Mouse (Mus musculus) forelimb bud, embryonic 11.5 days (tissue): ENCODE measurements at regions not wholly inside any gene's neighbourhood (a gene's known extent, or its start where the extent isn't known, plus 50 kb on each side); places are given as distances from the start of the nearest gene placed in this dataset.

Source experiments
- DNase-seq: peaks from one replicate; pipeline ENCODE4 v3.0.0-alpha.2; 2012; ENCODE audit warnings: low read depth, low spot score

DNA sequence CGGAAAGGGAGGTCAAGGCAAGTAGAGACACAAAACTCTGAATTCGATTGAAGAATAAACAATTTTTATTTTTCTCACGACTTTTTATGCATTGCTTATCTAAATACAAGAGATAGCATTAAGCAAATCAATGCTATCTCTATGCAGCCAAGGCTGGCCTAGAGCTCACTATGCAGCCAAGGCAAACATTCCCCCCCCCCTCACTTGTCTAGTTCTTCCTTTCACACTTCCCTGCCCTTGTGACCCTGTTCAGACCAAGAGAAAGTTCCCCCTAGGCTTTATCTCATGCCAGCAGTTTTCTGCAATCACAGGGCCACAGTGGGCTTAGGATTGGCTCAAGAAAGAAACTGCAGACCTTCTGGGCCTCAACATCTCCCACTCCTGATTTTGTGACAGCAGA, 417.9 kb upstream of the Rag2 start:
- no peak for DNase-seq

DNA sequence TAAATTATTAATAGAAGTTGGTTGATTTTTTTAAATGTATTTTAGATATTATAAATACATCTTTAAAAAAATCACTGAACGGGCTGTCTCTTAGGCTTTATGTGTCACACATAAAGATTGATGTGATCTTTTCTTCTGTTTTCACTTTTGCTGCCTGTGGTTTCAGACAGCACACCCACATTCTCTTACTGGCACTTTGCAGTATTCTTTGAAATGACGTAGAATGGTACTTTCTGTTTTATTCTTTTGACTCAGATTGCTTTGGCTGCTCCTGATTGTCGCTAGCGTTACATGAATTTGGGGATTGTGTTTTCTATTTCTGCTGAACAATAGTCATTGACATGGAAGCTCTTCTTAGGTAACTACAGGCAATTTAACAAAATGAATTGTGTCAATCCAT, 415.4 kb upstream of the Rag2 start:
- no peak for DNase-seq

DNA sequence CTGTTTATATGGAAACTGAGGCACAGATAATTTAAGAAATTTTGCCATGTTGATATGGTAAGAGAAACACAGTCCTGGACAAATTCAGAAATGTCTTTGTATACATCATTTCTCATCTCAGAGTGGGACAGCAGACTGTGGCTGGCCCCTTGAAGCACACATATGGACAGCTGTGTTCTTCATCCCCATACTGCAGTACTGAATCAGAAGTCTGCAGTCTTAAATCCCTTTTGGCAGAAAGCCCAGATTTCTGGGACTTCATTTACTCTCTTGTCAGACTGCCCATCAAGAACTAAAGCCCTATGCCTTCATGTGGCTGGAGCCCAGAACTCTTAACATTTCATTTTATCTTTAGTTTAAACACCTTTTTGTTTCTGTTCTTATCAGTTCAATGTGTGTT, 403.8 kb upstream of the Rag2 start:
- DNase-seq = no peak

DNA sequence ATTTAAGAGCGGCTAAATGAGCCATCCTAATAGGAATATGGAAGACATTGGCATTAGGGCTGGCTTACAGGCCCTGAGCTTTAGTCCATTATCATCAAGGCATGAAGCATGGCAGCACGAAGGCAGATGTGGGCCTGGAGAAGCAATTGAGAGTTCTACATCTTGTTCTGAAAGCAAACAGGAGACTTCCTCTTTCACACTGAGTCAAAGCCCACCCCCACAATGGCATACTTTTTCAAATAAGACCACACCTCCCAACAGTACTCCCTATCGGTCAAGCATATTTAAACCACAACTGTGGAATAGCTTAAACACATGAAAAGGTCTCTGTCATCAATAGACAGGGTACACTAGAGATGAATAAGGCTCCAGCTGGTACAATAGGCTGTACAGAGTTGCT, 381.5 kb upstream of the Rag2 start:
- no peak for DNase-seq

DNA sequence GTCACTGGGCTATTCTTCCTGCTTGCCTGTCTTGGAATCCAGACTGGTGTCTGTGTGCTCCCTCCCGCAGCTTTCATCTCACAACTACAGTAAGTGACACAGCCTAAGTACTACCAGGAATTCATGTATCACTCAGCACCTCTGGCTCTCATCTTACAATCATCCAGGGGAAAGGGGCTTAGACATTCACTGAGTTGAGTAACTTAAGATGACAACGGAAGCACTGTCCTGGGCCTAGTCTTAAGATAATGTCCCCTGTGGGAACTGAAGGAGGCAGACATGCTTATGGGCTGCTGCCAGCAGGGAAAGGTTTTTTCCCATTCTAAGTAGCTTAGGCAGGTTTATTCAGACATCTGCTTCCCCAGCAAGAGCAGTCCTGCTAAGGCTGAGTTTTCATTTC, 377.4 kb upstream of the Rag2 start:
- no peak for DNase-seq

DNA sequence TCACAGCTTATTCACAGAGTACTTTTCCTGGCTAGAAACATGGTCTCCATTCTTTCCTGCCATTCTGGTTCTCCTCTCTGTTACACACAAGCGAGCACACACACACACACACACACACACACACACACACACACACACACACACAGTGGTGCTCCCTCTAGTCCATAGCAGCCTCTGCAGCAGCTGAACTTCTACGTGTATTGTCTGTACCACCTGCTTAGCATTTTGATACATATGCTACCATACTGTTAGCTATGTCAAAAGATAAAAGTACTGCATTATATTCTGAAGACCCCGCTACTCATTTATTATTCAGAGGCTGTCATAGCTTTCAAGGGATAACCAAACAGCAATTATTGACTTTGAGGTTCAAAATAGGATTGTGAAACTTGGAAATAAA, 372.3 kb upstream of the Rag2 start:
- DNase-seq = no peak

DNA sequence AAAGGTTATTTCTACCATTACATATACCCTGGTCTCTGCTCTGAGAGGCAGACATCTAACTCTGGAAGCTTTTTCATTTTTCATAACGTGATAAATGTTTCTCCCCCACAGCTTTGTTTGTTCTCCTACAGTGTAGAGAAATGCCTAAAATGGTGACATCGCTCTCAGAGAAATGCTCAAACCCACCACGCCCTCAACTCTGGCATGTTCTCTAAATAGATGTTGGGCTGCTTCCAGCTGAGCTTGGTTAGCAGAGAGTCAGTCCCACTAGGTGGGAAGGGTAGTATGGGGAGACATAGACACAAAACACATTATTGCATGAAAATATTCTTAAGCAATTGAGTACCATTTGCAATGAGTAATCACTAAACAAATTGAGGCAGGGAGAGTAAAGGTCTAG, 368.1 kb upstream of the Rag2 start:
- DNase-seq = no peak

DNA sequence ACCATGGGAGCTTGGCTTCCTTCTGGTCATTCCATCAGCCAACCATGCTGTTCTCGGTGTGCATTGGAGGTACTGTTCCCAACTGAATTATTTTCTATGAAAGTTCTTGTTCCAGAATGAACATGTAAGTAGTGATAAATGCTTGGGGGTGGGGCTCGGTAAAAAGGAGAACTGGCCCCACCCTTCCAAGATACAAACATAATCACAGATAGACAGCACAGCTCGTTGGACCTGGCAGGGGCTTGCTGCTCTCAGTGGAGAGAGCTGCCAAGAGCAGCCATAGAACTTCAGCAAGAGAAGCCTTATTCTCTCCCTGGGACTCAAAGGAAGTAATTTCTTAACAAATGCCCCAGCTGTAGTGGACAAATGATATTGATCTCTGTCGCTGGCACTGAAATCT, 360.6 kb upstream of the Rag2 start:
- DNase-seq = no peak

DNA sequence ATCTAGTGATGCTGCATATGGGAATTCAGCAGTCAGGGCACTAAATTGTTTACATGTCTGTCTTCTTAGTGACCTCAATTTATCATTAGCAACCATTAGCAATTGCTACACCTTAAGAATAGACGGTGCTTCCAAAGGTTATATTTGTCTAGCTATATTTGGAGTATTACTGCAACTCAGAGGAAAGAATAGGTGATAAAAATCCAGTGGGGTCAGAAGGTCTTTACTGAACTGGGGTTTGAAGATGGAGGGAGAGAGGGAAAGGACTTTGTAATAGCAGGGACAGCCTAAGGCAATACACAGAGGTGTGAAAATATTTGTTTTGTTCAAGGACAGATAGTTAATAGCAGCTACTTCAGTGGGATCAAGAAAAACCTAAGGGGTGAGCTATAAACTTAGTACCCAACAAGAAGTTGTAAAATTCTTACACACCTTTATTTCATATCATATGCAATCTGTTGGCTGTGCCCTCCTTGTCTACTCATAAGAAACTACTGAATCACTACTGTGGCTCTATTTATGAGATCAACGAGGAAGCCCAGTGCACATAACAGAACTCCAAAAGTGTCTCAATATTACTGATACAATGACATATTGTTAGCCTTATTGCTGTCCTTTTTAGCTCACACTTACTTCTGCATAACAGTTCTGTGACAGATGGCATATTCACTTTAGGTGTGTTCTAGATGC, 357.7 kb upstream of the Rag2 start:
- DNase-seq = no peak

DNA sequence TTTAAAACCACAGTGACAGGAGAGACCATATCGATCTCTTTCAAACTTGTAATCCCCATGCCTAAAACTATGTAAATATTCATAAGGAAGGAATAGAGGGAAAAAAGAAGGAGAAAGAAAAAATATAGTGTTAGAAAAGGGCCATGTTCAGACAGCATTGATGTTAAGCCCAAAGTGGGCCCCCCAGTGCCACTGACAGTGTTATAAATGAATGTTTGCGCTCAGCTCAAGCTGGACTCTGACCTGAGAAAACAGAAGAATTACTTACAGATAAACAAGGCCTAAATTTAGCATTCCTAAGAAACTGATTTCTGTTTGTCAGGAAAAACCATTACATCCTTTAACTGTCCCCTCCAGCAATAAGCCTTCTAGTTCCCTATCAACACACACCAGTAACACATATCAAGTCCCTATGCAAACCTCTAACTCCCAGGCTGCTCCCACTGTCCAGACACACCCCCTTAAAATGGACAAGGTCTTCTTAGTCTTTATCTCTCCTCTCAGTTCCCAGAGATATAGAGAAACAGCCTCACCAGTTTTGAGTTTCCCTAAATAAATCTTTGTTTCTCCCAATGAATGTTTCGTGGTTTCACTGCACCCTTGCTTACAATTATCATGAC, 350.4 kb upstream of the Rag2 start:
- DNase-seq = no peak

DNA sequence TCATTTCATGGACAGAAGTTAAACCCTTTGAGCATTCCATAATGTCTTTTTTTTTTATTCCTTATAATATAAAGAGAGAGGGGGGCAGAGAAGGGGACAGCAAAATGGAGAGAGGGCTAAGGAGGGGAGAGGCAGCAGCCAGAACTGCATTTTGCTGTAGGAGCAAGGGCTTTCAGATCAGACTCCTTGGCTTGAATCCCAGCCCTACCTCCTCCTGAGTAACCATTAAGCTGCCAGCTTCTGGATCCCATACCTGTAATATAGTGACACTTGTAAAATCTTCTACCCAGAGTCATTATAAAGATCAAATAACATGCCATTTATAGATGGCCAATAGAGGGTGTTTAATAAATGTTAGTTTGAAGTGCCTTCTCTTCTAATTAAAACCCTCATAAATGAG, 339.6 kb upstream of the Rag2 start:
- no peak for DNase-seq

DNA sequence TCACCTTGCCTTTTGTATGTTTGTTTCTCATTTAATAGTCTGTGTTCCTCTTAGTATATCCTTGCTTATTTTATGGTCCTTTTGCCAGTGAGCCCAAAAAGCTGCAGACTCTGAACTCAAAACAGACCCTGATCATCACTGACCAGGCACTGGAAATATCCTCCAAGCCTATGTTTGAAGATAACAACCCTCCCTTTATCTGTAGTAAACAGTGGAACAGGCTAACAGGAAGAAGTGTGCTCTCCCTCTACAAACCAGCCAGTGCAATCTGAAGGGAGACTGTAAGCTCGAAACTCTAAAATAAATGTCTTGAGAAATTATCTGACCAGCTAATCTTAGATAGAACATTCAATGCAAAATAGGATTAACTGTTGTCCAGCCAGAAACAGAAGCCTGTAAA, 336.4 kb upstream of the Rag2 start:
- DNase-seq = no peak

DNA sequence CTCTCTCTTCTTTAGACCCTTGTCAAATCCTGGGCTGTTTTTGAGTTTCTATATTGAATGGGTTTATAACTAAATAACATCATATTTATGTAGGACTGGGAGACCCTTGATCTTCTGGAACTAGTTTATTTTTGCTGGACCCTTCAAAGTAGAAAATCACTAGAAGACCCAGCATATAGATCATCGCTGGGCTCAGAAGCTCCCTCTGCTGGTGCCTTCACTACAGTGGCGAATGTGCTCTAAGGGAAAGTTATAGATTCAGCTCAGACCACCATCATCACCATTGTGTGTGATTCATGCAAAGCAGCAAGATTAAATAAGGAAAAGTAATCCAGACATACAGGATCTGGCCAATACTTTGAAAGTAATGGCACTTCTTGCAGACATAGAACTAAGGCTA, 335.4 kb upstream of the Rag2 start:
- peak; percentile 9 for DNase-seq

DNA sequence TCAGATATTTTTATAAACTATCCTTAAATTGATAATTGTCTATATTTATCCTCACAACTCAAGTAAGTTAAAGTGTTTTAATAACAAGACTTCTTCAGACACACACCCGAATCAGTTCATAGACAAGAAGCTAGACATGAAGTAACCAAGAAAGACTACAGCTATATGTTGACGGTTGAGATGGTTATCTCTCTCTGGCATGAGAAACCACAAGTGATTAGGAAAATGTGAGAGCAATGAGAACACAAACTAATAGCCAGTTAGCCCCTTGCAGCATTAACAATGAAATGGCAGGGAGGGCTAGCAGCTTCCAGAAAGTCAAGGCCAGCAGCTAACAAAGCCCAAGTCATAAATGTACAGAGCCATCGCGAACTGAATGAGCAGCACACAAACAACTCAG, 333.8 kb upstream of the Rag2 start:
- DNase-seq = no peak

DNA sequence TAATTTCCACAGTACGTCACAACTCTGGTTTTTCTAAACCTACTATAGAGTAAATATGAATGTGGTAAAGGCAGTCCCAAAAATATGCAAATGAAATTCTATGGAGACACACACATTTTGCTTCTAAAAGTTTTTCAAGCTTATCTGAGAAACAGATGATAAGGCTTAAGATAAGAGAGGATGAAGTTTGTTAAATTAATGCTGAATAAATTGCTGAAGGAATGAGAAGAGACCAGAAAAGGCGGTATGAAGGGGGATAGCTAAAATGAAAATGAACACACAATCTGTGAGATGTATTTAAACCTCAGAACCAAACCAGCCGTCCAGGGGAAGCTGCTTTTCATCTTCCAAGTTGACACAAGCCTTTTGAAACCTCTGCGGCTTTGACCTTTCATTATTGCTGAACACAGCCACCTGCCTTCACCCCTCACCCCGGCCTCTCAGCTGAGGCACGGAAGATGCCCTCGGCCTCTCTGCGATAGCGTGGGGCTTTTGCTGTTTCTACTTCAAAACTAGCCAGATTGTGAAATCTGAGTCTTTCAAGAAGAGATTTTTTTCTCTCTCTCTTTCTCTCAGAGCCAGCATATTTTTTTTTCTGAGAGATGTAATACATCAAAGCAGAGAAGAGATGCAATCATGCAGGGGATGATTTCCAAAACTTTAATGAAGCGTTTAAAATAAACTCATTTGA, 328.7 kb upstream of the Rag2 start:
- DNase-seq = no peak

DNA sequence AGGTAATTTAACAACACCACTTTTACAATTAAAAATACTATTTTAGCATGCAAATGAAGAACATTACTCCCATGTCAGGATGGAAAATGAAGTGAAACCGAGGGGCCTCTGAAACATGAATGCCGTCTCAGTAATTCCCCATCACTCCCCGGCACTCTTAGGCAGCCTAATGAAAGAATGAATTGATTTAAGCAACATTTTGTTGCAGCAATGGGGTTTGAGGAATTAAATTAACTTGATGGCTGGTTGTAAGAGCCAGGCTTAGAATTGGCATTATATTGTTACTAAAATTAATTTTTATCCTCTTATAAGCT, 328.2 kb upstream of the Rag2 start:
- DNase-seq = no peak

DNA sequence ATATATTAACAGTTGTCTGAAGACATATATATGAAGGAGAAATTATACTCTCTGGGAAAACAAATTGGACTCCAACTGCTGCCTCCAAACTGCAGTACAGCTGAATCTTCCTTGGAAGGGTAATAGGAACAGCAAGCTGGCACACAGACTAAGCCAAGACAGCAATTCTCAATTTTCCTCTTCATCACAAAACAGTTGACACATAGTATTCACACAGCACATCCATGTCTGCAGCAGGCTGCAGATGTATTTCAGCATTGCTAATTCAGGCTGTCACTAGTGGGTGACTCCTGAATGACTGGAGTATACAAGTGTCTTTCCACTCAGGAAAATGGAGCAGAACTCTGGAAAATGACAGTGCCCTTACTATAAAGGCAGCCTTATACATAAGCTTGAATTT, 327.7 kb upstream of the Rag2 start:
- DNase-seq = no peak

DNA sequence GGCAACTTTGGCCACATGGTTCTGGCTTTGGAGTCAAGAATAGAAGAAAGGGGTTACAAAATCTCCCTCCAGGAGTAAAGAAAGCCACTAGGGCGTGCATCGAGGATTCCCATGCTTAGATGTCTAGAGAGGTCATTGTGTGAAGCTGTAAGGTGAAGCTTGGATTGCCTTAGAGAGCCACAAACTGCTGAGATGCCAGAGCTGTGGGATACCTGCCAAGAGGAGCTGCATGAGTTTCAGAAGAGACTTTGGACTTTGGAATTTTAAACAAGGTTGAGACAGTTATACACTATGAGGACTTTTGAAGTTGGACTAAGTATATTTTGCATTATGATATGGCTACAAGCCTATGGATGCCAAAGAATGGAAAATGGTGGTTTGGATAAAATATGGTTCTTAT, 325.4 kb upstream of the Rag2 start:
- DNase-seq = no peak

DNA sequence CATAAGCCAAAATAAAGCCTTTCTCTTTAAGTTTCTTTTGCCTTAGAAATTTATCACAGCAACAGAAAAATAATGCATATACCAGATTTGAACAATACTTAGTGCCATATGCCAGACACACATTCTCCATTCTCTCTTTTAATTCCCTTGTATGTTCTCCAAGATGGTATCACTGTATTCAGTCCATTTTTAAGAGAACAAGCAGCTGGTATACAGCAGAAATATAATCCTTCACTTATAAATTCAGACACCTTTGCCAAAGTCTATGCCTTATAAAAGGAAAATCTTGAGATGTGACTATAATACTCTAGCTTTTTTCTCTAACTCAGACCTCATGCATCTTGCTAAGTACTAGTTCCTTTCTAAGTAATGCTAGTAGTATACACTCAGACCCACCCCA, 324.4 kb upstream of the Rag2 start:
- DNase-seq = no peak

DNA sequence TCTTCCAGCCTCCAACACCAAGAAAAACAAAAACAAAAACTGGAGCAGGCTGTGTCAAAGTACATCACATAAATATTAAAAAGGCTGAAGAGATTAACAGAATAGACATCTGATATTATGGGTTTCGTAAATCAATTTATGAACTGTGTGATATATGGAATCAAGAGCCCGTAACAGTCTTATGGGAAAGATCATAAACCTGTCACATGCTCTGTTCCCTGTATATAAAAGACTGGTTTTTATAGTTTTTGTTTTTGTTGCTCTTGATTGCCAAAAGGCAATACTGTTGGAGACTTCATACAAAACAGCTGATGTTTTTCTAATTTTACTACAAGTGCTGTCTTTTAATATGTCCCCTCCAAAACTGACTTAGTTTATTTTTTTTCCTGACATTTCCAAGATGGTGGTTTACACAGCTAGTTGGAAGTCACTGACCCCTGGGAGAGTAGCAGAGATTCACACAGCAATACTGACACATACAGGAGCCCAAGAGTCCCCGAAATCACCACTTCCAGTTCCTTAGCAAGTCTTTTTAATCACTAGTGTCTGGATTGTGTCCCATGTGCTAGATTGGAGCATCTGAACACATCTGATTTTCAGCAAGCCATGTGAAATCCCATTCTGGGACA, 303.1 kb upstream of the Rag2 start:
- DNase-seq = no peak

DNA sequence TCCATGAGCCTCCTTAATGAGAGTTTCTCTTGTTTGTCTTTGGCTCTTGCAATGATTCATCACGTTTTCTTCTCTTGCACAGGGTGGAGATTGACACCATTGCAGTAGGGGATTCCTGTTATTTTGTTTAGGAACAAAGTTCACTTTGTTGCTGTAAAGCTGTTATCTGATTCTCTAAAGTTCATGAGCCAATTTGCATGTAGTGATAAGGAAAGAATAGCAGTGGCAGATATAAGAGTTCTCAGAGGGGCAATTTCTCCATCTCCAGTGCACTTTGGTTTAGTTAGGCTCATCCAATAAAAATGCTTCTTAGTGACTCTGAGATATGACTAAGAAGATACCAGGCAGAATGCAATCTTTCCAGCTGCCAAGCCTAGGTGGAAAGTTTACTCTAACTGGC, 267.8 kb upstream of the Rag2 start:
- DNase-seq = no peak

DNA sequence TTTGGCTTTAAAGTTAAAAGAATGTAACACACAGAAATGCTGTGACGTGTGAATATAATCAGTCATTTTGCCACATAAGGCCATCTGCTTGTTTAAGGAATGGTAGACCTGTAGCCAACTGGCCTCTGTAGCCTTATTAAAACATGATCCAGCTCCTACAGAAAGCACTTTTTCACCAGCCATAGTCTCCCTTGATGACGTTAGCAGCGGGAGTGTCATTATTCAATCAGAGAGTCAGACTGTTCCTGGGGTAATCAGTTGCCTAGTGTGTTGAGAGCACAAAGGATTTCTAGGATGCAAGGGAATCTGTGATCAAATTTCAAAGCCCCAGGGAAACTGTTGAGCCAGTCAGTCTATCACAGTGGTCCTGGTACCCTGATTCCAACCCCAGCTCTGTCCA, 260.3 kb upstream of the Rag2 start:
- peak; percentile 2 for DNase-seq

DNA sequence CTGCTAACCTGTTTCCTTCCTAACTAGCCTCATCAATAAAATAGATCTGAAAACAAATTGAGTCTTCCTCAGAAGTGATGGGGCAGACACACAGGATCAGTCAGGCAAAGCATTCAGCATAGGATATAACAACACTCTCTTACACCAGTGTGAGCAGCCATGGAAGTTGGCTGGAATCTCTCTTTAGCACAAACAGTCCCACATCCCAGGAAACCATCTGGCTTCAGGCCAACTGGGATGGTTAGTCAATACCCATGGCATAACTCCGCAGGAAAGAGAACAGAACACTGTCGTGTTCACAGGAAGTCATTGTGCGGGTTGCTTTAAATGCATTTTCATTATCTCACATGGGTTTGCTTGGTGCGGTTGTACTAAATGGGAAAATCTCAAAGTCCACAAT, 256.2 kb upstream of the Rag2 start:
- no peak for DNase-seq
